Mouse (Mus musculus) megakaryocyte, embryonic 14.5 days (primary cell): Measurements from ENCODE around the gene Lztr1.

Experiments used
- FLI1 ChIP-seq: IDR thresholded peaks from 2 replicates; pipeline ENCODE4 v1.6.1; 2012; ENCODE audit warnings: low read length, inconsistent platforms, mixed read lengths
- GATA1 ChIP-seq: IDR thresholded peaks from 3 replicates; pipeline ENCODE4 v1.6.1; 2012; ENCODE audit warnings: mixed read lengths, low read length, inconsistent platforms, borderline replicate concordance

DNA sequence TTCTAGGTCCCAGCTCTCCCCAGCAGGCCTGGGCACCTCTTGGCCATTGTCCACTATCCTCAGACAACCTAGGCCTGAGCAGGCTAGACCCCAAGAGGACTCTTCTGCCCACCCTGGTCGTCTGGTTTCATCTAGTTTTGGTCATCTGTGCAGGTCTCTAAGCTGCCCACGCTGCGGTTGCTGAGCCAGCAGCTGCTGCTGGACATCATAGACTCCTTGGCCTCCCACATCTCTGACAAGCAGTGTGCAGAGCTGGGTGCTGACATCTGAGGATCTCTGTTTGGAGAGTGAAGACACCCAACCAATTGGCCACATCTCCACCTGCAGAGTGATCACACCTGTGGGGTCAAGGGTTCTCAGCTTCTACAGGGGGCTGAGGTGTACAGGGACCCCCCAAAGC is 17.0 kb downstream of the Lztr1 start:
- TF ChIP-seq GATA1, result no peak
- no peak for TF ChIP-seq FLI1
